Mouse (Mus musculus): Measurements from ENCODE around the gene Fto.

Gene Fto

DNA sequence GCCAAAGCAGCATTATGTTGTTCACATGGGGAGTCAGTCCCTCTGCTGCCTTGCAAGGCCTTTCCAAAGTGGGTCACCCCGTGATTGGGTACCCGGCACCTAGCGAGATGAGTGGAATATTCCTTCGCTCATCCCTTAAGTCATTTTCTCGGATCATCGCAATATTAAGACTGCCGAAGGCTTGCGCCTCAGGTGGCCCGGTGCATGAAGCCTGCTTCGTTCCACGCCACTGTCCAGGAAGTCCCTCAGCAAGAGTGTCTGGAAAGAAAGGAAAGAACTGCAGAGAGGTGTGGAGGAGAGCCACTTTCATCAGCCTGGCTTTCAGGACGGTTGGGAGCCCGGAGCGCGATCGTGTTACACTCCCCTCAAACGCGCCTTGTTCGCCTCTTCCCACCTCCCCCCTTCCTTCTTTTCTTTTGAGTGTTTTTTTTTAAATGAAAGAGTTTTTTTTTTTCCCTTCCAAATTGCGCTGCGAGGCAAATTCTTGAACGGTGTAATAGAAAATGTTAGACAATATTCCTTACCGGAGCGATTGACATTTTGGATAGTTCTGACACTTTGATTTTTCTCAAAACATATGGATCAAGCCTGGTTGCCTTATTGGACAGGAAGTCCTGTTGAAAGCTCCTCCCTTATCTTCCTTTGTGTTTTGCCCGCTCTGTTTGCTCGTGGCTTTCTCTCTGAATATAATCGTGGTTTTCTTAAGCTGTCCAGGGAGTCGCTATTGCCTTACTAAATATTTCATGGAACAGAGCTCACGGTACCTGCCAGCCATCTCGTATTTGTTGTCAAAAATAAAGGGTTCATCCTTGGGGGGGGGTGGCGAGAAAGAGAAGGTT is 399.6 kb downstream of the Fto start:
- TF ChIP-seq POU5F1 (IDR thresholded peaks at IDR 0.05; ENCODE audit: borderline replicate concordance, low read length) (no peak), NANOG (IDR thresholded peaks at IDR 0.05; ENCODE audit: borderline replicate concordance, low read length) (no peak), CTCF (conservative IDR thresholded peaks at IDR 0.05; ENCODE audit: low read length) (no peak)
- Histone ChIP-seq H3K27me3 (ENCODE audit: insufficient read depth, low read length) (peaks cover 32% of the 10 kb centered on the region), H3K9me3 (ENCODE audit: low read length) (peaks cover 2% of the 10 kb centered on the region; the same call in 1 of the 2 replicates), H3K4me1 (replicated peaks; ENCODE audit: low read depth, low read length) (peaks cover 33% of the 10 kb centered on the region), H3K36me3 (ENCODE audit: insufficient read depth, low read length) (no peaks in the 10 kb centered on the region), H3K4me3 (replicated peaks; ENCODE audit: low read length) (0 out of 2 replicates have a peak overlapping the region, but pooled peaks have one; percentile 32)

DNA sequence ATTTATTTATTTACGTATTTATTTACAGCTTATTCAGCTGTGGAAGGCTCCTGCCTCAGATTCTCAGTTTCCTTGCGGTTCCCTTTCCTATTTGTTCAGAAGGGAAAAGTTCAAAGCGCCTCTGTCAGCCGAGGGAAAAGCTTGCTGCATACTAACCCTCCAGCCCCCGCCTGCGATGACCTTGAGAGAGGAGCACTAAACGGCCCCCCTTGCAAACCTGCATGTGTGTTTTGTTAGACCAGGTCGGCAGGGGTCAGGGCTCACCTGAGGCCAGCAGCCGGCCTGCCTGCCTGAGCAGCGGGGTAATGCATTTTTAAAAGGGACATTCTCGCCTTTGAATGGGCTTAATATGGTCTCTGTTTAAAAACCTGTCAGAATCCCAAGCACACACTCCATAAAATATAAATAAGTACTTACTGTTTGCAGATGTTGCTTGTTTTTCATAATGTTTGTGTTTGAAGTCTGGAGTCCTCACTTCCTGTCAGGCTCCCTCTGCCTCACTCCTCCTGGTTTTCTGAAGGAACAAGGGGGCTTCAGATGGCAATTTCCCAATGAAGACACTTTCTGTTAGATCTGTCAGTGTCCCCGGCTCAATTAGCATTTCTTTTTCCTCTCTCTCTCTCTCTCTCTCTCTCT is 400.5 kb downstream of the Fto start:
- Histone ChIP-seq H3K9me3 (ENCODE audit: low read length) (no peaks in the 10 kb centered on the region), H3K4me3 (replicated peaks; ENCODE audit: low read length) (no peak overlapping the region), H3K27me3 (ENCODE audit: insufficient read depth, low read length) (peaks cover 32% of the 10 kb centered on the region), H3K4me1 (replicated peaks; ENCODE audit: low read depth, low read length) (peaks cover 29% of the 10 kb centered on the region), H3K36me3 (ENCODE audit: insufficient read depth, low read length) (no peaks in the 10 kb centered on the region)
- TF ChIP-seq CTCF (conservative IDR thresholded peaks at IDR 0.05; ENCODE audit: low read length) (no peak), POU5F1 (IDR thresholded peaks at IDR 0.05; ENCODE audit: borderline replicate concordance, low read length) (no peak), NANOG (IDR thresholded peaks at IDR 0.05; ENCODE audit: borderline replicate concordance, low read length) (no peak)

DNA sequence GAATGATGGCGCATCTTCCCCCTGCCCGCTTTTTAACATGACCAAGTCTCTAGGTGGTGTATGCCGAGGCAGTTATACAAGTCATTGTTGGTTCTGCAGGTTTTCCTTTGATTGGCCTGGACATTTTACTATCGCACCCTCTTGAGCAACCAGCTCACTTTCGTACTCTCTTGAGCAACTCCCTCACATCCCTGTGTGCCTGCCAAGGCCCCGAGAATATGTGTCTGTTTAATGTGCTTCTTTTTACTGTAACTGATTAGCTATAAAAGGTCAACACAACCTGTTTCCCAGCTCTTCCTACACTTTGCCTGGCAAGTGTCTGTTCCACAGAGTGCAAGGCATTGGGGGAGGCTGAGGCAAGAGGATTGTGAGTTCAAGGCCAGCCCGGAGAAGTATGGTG is 401.4 kb downstream of the Fto start:
- no peak for TF ChIP-seq CTCF (conservative IDR thresholded peaks at IDR 0.05; ENCODE audit: low read length)
- no peak for TF ChIP-seq NANOG (IDR thresholded peaks at IDR 0.05; ENCODE audit: borderline replicate concordance, low read length)
- TF ChIP-seq POU5F1 (IDR thresholded peaks at IDR 0.05; ENCODE audit: borderline replicate concordance, low read length) = no peak
- Histone ChIP-seq H3K4me1 (replicated peaks; ENCODE audit: low read depth, low read length) (peaks cover 25% of the 10 kb centered on the region), H3K4me3 (replicated peaks; ENCODE audit: low read length) (no peak overlapping the region), H3K36me3 (ENCODE audit: insufficient read depth, low read length) (no peaks in the 10 kb centered on the region), H3K9me3 (ENCODE audit: low read length) (no peaks in the 10 kb centered on the region), H3K27me3 (ENCODE audit: insufficient read depth, low read length) (peaks cover 32% of the 10 kb centered on the region)

DNA sequence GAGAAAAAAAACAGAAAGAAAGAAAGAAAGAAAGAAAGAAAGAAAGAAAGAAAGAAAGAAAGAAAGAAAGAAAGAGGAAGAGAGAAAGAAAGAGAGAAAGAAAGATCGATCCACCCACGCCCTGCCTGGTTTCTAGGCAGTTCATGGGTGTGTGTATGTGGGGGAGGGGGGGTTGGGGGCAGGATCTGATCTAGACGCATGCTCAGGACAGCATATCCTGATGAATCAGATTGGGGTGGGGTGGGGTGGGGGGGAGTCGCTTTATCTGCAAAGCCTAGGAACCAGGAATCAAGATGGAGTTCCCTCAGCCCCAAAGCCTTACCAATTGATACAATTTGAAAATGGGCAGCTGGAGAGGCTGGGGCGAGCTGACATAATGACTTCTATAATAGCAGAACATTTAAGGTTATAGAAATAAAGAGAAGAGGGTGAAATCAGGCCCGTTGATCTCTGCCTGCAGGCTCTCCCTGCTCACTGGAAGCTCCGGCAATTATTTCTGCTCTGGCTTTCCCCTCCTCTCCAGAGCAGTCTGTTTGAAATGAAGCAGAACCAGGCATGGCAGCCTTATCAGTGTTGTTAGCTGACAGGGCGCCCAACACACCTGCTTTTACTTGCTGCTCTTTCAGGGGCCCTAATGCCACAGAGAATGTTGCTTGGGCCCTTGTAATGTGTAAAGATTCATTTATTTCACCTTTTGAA is 402.2 kb downstream of the Fto start:
- no peaks in the 10 kb centered on the region for H3K36me3 ChIP-seq (ENCODE audit: insufficient read depth, low read length)
- H3K4me3 ChIP-seq (replicated peaks; ENCODE audit: low read length) = no peak overlapping the region
- peaks cover 24% of the 10 kb centered on the region for H3K4me1 ChIP-seq (replicated peaks; ENCODE audit: low read depth, low read length)
- no peak for TF ChIP-seq NANOG (IDR thresholded peaks at IDR 0.05; ENCODE audit: borderline replicate concordance, low read length)
- TF ChIP-seq CTCF (conservative IDR thresholded peaks at IDR 0.05; ENCODE audit: low read length) = no peak
- no peak for TF ChIP-seq POU5F1 (IDR thresholded peaks at IDR 0.05; ENCODE audit: borderline replicate concordance, low read length)
- H3K27me3 ChIP-seq (ENCODE audit: insufficient read depth, low read length) = peaks cover 32% of the 10 kb centered on the region
- H3K9me3 ChIP-seq (ENCODE audit: low read length) = no peaks in the 10 kb centered on the region
